In genomic region chr5:43885060-43885820, GRCm38 (mm10) we compare ENCODE assay signal across 1 mouse cellular context.
TF ChIP-seq lines count a peak whose summit lies in the region.

No protein-coding gene starts in this region.

TF ChIP-seq in CH12.LX, 34 proteins besides CTCF, POLR2A, EP300 and RAD21 (continued from another document):
- TF ChIP-seq E2F4 (IDR thresholded peaks at IDR 0.05; ENCODE audit: insufficient replicate concordance, low read depth, low read length): 0 out of 2 replicates have a peak, but pooled peaks have one; percentile 76
- TF ChIP-seq KAT2A (IDR thresholded peaks at IDR 0.05; ENCODE audit: insufficient replicate concordance, low read length): no peak
- peak; percentile 44; the same call in 1 of the 2 replicates for TF ChIP-seq HCFC1 (IDR thresholded peaks at IDR 0.05; ENCODE audit: low read depth, low read length)
- TF ChIP-seq CHD1 (IDR thresholded peaks at IDR 0.05; ENCODE audit: low read depth, low read length): no peak
- peak; percentile 99 for TF ChIP-seq ETS1 (conservative IDR thresholded peaks at IDR 0.05; ENCODE audit: low read depth, low read length)
- no peak; the same call in 1 of the 2 replicates for TF ChIP-seq MAZ (IDR thresholded peaks at IDR 0.05; ENCODE audit: low read depth, low read length)
- TF ChIP-seq USF1 (IDR thresholded peaks at IDR 0.05; ENCODE audit: low read depth, low read length): no peak
- peak; percentile 71; the same call in 1 of the 2 replicates for TF ChIP-seq MEF2A (IDR thresholded peaks at IDR 0.05; ENCODE audit: borderline replicate concordance, low read depth, low read length)
- TF ChIP-seq JUN (IDR thresholded peaks at IDR 0.05; ENCODE audit: insufficient read depth, low read depth, low read length): peak; percentile 48; the same call in 1 of the 2 replicates
- peak; percentile 94 for TF ChIP-seq RCOR1 (conservative IDR thresholded peaks at IDR 0.05; ENCODE audit: low read depth, low read length)
- peak; percentile 77 for TF ChIP-seq JUND (conservative IDR thresholded peaks at IDR 0.05; ENCODE audit: low read depth, low read length)
- peak; percentile 90 for TF ChIP-seq BHLHE40 (IDR thresholded peaks at IDR 0.05; ENCODE audit: low read depth, low read length)
- TF ChIP-seq ZKSCAN1 (IDR thresholded peaks at IDR 0.05; ENCODE audit: borderline replicate concordance, low read depth, low read length): no peak
